Mouse (Mus musculus) gastrocnemius, postnatal 4 days (tissue): ENCODE measurements around the gene Atp2b4. TPM values are rescaled to one million over a fixed set of nuclear protein-coding genes. Genes with fewer than 3 reads are reported as not detected.
"Not testable (repeated sequence)": the region's sequence is repeated elsewhere in the genome, so short reads cannot be mapped to it uniquely, and the experiment has no call there.

ENCODE experiments used
- DNase-seq, 2 experiments: peaks; one replicate each; pipeline ENCODE4 v3.0.0; 2021 to 2022; ENCODE audit warnings: low spot score in 2 of 2, mixed read lengths in 2 of 2
- total RNA-seq, 2 experiments: library from RNA; stranded (reverse); gene quantifications; 2 replicates each; pipeline ENCODE4 v1.2.3; 2021

The Atp2b4 gene
- total RNA-seq, 2 experiments from 2014 or later: 44.7 to 48.8 TPM

- no peak for DNase-seq
These were observed 102.8 kb downstream of the Atp2b4 start for GRCm38 (mm10) chr1:133697935-133698620.

DNA sequence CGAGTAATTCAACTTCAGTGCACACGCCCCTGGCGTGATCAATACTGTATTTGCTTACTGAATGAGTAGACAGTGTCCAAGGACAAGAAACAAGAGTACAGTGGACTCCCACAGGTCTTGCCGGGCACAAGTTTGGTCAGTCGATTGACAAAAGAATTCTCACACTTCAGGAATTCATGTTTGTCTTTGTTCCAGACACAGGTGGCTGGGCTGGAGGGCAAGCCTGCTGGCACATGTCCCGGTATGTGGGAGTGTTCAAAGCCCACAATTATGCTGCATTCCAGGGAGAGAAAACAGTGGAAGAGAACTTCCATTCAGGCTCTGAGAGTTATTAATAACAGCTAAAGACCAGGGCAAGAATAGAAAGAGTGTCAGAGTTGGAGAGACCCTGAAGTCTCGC, 104.9 kb downstream of the Atp2b4 start:
- DNase-seq: peak in 1 of 2 experiments; percentile 43

GRCm38 (mm10) chr1:133694876-133695275, 106.0 kb downstream of the Atp2b4 start:
- DNase-seq: no peak

DNA sequence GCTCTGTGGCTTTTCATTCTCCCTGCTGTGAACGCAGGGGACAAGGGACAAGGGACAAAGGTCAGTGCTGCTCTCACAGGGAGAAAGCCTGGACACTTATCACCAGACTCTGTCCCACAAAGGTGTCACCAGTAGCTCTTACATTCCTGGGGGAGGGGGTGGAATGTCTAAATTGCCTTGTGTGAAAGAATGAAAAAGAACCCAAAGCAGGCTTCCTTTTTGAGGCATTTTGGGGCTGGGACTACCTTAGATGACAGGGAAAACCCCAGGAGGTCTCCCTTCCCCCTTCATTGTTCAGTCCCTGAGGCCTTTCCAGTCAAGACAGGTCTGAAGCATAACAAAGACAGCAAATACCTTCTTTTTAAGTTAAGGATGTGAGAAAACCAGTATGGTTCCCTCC, 106.5 kb downstream of the Atp2b4 start:
- DNase-seq: no peak

GRCm38 (mm10) chr1:133693536-133694114, 107.2 kb downstream of the Atp2b4 start:
- no peak for DNase-seq

DNA sequence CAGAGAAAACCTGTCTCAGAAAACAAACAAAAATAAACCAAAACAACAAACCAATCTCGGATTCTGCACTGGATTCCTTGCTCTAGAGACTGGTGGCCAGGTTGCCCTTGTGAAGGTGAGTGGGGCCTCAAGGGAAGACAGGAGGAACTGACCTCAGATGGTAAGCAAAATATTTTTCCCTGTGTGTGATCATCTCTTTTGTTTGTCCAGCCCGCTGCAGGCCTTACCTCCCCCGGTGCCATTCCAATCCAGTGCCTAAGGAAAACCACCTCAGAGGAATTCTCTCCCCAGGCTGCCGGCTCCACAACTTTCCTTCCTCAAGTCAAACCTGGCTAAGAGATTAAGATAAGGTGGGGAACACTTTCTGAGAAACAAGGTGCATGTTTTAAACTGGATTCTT, 108.6 kb downstream of the Atp2b4 start:
- DNase-seq: no peak

- no peak for DNase-seq
These were observed 109.8 kb downstream of the Atp2b4 start for GRCm38 (mm10) chr1:133691046-133691445.

- DNase-seq: no peak
These were observed 110.9 kb downstream of the Atp2b4 start, which contains the start of gene Lax1 for GRCm38 (mm10) chr1:133689897-133690296. Gene Lax1 (minus strand): TSS chr1:133690108.

- DNase-seq: no peak
These were observed 112.5 kb downstream of the Atp2b4 start for GRCm38 (mm10) chr1:133688301-133688700.

- peak in 1 of 2 experiments; percentile 37 for DNase-seq
These were observed 114.9 kb downstream of the Atp2b4 start for GRCm38 (mm10) chr1:133685749-133686519.

DNA sequence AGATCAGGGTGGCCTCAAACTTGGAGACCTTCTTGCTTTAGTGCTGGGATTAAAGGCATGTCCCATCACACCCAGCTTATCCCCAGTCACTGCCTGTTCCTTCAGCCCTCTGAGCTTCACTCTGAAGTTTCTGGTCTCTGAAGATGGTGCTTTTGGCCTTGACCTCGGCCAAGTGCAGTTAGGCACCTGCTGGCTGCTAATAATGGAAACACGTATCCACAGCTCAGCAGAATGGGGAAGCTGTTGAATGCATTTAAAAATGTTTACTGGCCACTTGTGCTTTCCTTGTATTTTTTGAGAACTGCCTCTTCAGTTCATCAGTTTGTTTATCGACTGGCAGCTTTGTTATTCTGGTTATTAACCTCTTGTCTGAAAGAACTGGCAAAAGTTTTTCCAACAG, 129.0 kb downstream of the Atp2b4 start:
- no peak for DNase-seq

GRCm38 (mm10) chr1:133671266-133671665, 129.6 kb downstream of the Atp2b4 start:
- no peak for DNase-seq

DNA sequence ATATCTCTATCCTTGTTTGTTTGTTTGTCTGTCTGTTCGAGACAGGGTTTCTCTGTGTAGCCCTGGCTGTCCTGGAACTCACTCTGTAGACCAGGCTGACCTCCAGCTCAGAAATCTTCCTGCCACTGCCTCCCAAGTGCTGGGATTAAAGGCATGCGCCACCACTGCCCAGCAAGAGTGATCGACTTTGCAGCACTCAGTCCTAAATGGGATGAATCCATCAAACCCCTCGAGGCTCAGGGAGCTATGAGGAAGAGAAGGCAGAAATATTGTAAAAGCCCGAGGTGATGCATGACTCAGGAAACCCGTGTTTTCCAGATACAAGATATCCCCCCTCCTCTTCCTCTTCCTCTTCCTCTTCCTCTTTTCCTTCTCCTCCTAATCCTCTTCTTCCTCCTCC, 130.1 kb downstream of the Atp2b4 start:
- DNase-seq: no peak

GRCm38 (mm10) chr1:133670190-133670589, 130.7 kb downstream of the Atp2b4 start:
- DNase-seq: no peak

DNA sequence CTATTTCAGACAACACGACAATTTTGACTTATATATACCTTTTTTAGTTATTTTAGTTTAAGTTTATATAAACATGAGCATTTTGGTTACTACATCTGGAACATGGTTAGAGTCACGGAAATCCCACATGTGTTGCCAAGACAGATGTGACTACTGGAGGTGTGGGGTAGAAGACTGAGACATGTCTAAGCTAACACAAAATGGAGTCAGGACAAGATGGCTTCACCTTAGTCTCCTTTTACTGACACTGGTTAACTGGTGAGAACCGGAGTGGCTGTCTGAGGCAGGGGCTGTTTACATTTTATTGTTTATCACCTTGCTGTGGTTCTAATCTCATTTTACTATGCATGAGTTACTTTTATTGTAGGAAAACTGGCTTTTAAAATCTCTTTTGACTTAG, 132.2 kb downstream of the Atp2b4 start:
- DNase-seq: no peak

- no peak for DNase-seq
These were observed 133.1 kb downstream of the Atp2b4 start for GRCm38 (mm10) chr1:133667721-133668120.

GRCm38 (mm10) chr1:133665713-133666112, 135.1 kb downstream of the Atp2b4 start:
- not testable (repeated sequence) for DNase-seq

GRCm38 (mm10) chr1:133664203-133664970, 136.5 kb downstream of the Atp2b4 start:
- DNase-seq: no peak

DNA sequence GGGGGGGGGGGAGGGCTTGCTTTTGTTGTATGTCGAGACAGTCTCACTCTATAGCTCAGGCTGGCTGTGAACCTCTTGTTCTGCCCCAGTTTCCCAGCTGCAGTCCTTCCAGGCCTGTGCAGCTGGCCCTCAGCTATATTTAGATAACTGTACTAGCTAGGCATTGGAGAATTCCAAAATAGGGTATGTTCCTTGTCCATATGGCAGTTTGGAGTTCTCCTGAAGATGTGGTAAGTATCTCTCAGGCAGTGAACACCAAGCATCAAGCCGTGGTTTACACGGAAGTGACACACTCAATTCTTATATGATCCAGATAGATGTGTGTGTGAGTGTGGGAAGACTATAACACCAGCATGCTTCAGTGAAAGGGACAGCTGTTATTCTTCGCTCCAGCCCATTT, 137.4 kb downstream of the Atp2b4 start:
- no peak for DNase-seq

DNA sequence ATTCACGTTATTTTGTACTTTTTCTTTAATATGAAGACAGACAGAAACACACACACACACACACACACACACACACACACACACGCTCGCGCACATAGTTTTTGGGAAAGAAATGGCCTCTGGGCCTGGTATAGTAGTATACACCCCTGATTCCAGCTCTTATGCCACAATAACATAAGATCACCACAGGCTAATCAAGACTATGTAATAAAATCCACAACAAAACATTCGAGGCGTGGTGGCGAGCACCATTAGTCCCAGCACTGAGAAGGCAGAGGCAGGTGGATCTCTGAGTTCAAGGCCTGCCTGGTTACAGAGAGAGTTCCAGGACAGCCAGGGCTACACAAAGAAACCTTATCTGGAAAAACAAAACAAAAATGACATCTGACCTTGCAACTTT, 137.9 kb downstream of the Atp2b4 start:
- no peak for DNase-seq

GRCm38 (mm10) chr1:133661203-133661933, 139.5 kb downstream of the Atp2b4 start, which contains the start of gene Gm38394:
Gene Gm38394 (minus strand): TSS chr1:133661318.
- DNase-seq: peak; percentile 77 to 93
